Mouse (Mus musculus) urinary bladder, adult 18-20 months (tissue): ENCODE measurements around the gene Ppp1r15b.

Experiments used
- DNase-seq, 2 experiments: peaks; one replicate each; pipeline ENCODE4 v3.0.0; 2022; ENCODE audit warnings: low spot score in 2 of 2, mixed read lengths in 2 of 2

The Ppp1r15b gene

GRCm38 (mm10) chr1:133161559-133161958 is 30.6 kb downstream of the Ppp1r15b start:
- no peak for DNase-seq

- peak; percentile 45 to 70 for DNase-seq
These were observed 31.1 kb downstream of the Ppp1r15b start for GRCm38 (mm10) chr1:133162046-133162445.

DNA sequence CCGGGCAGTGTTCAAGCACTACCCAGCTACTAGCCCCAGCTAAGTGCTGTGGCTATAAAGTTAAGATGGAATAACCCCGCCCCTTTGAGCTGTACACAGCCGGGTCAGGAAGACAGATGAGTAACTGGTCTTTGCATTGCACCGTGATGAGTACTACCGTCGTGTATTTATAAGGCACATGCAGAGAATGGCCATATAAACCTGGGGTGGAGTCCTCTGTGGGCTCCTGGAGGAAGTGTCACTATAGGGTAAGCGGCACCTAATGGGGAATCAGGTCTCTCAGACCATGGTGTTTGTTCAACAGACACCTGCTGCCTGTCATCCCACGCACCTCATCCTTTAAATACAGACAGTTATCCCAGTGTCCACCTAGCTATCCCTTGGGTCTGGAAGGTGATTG is 32.0 kb downstream of the Ppp1r15b start:
- DNase-seq, result no peak

GRCm38 (mm10) chr1:133163820-133164431 is 33.0 kb downstream of the Ppp1r15b start, which contains the start of gene Plekha6:
Gene Plekha6 (plus strand): TSS chr1:133164210.
- peak in 1 of 2 experiments; percentile 65 for DNase-seq

GRCm38 (mm10) chr1:133164591-133165011 is 33.7 kb downstream of the Ppp1r15b start:
- peak in 1 of 2 experiments; percentile 39 for DNase-seq

GRCm38 (mm10) chr1:133165111-133165510 is 34.2 kb downstream of the Ppp1r15b start:
- no peak for DNase-seq

DNA sequence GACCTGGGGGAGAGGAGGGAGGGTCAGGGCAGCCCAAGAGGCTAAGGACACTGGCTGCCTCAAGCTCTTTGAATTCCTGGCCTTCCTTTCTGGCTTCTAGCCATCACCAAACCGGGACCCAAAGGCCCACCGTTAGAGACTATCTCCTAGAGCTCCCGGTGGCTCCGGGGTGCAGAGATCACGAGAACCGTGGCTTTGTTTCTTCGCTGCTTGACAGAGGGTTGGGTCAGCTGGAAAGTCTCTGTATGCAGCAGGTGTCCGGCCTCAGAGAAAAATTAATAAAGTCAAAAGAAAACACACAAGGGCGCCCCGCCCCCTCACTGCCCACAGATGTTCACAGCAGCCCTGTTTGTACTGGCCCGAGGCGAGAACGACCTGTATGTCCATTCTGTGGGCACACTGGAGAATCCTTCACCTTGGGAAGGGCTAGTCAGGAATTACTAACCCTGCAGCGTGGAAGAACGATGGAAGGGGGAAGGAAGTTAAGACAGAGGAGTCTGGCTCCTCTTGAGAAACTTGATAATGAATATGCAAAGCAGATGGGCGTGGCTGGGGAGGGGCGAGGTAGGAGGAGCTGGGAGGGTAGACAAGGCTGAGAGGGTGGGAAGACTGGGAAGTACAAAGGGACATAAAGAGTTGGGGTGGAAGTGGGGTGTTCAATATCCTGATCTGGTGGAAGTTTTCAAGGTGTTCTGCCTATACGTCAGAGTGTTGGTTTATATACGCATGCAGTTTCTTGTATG is 37.5 kb downstream of the Ppp1r15b start:
- DNase-seq, result no peak

GRCm38 (mm10) chr1:133170196-133170595 is 39.3 kb downstream of the Ppp1r15b start:
- DNase-seq, result no peak

GRCm38 (mm10) chr1:133171357-133171756 is 40.4 kb downstream of the Ppp1r15b start:
- no peak for DNase-seq

GRCm38 (mm10) chr1:133175150-133175549 is 44.2 kb downstream of the Ppp1r15b start:
- DNase-seq, result no peak

DNA sequence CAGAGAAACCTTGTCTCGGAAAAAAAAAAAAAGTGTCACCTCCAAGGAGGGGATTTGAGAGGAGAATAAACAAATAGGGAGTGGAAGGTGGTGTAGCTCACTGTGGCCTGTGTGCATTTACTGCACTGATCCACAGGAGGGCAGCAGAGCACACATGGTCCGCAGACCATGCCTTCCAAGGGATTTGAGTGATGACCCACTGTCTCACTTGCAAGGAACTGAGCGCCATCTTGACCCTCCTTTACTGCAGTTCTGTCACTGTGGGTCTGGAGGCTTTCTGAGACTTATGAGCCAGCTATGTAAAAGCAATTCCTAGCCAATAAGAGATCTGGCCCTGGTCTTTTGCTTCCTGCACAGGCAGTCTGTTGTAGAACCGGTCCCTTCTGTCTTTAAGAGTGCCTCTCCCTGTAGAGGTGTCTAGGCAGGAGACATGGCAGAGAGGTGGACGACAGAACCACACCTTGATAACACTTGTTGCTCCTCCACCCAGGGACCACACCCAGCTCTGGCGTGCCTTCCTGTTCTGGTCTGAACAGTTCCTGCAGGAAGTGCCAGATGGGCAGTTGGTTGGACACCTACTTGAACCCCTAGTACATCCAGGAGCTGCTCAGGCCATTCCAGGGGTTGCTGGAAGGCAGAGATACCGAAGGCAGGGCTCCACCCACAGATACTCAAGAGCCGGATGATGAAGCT is 46.7 kb downstream of the Ppp1r15b start:
- no peak for DNase-seq

DNA sequence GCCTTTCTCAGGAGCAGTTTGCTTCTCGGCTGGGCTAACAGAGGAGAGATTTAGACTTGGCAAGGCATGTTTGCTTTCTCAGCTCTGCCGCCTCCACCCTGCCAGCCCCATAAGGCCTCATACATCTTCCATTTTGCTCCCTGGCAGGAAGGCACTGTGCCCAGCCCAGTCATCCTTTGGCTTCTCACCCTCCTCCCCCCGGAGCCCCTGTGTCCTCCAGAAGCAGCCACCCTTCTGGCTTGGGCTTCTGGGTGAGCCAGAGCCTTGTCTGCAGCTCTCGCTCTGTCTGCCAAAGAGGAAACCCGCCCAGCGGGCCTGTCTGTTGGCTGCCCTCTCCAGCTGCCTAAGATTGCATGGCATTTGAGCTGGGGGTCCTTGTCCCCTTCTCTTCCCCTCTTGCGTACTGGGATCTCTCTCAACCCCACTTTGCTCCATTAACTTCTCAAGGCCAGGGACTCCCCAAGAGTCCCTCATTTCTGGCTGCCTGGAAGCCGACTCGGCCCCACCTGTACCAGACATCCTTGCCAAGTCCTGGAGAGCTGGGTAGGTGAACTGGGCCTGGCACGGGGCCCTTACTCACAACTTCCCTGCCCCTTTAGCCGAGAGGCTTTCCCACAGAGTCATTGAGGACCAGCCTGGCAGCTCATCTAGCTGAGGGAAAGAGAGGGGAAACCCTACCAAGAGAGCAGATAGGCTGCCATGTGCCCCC is 47.9 kb downstream of the Ppp1r15b start:
- no peak for DNase-seq

DNA sequence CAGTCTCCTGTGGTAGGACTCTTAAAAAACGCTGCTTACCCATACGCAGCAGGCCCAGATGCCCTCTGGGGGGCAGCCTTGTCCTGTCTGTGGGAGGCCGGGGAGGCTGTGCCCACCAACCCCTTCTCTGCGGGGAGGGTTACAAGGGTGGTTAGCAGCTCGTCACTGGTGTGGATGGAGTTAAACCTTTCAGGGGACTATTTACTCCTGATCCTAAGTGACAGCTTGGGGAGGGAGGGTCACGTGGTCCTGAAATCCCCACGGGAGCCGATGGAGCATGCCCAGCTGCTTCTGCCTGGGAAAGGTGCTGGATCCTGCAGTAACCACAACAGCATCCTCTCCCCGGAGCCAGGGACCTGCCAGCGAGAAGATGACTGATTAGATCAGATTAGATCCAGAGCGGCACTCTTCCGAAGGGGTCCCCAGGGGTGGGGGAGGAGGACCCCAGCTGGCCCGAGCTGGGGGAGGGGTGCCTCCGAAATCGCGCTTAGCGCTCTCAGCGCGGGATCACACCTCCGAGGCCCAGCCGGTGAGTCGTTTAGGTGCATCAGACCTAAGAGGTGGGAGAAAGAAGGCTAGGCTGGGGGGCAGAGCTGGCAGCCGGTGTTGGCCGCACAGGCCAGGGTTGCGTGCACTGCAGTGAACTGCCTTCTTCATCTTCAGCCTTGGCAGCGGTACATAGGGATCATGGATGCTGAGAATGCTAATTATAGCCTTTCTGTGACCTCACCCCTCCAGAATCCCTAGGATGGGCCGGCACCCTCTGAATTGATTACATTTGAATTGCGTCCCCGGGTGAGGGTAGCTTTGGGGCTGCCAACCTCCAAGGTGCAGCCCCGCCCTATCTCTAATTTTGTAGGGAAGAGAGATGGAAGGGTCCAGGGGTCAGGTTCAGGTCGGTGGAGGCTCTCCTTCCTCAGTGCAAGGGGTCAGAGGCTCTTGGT is 50.4 kb downstream of the Ppp1r15b start:
- DNase-seq, result peak; percentile 38 to 68

DNA sequence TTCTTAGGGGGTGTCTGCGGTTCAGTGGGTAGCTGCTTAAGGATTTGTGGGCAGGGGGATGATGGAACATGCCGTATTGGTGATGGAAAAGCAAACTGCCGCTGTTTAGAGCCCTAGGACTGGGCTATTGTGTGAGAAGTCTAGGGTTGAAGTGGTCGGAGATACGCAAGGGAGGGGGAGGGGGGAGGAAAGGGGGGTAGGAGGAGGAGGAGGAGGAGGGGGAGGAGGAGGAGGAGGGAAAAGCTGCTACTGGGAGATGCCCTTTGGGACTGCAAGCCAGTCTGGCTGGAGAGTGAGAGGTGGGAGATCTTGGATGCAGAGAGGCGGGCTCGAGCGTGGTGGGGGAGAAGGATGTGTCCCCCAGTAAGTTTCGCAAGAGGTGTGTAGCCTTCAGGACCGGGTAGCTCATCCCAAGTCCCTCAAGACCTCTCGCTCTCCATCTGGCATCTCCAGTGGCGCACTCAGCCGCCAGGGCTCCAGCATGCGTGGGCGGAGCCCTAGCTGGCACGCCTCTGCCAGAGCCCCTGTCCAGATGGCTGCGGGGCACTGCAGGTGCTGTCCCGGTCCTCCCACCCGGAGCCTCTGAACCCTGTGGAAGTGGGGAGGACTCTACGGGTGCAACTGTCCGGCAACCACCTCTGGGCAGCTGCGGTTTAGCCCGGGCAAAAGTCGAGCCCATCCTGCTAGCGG is 51.2 kb downstream of the Ppp1r15b start:
- DNase-seq, result no peak

DNA sequence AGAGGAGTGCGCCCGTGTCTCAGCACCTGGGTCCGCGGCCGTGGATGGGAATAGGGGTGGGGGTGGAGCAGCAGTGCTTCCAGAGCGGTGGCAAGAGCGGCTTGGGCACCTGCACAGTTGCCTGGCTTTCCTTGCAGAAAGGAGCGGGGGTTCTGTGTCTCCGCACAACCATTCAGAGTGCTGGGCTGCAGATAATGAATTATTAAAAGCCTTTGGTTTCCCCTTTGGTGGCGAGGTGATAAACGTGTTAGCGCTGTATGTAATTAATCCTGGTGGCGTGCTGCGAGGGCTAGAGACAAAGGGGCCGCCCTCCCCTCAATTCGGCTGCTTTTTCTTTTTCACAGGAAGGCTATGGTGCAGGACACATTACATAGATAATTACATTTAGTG is 51.8 kb downstream of the Ppp1r15b start:
- DNase-seq, result no peak

DNA sequence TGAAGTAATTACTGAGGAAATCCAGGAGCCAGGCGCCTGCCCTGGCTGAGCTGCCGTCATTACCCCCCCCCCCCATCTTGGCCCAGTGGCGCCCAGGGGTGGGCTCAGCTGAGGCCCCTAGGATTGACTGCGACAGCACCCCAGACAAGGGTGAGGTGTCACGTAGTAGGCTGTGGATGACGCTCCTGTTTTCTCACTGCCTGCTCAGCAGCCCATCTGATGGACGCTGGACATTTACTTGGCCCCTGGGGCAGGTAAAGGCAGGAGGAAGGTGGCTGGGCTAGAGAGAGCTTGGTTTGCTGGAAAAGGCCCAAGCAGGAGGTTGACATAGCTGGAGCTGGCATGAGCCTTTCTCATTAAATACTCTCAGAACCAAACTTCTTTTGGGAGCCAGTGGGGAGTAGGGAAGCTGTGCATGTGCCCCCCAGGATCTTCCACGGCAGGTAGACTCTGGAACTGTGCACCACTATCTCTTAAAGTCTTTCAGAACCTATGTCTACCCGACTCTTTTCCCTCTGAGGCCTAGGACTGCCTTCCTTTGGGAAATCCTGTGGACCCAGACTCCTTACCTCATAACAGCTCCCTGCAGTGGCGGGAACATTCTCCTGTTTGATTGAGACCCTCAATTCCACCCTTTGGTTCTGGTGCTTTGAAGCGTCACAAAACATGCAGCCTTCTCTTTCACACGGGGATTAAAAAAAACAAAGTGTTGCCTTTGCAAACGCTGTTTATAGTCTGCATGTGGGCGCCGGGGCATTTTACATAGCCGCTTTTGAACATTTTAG is 52.4 kb downstream of the Ppp1r15b start:
- no peak for DNase-seq

- no peak for DNase-seq
These were observed 57.2 kb downstream of the Ppp1r15b start for GRCm38 (mm10) chr1:133187948-133188680.

DNA sequence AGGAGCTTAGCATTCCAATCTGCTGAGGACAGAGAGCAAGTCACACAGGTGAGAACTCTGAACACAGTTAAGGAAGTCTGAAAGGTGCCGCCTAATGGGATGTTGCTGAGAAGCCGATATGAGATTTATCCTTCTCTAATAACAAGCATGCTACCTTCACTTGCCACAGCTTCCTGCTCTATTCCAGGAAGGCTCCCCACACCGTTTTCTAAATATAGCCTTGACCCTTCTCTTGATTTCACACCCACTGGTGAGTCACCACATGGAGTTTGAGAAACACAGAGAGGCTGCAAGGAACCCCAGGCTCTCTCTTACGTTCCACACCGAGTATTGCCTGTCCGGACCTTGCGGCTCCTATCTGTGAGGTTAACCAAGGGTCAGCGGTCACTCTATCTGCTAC is 57.8 kb downstream of the Ppp1r15b start:
- peak in 1 of 2 experiments; percentile 47 for DNase-seq
